Mouse (Mus musculus) heart, embryonic 11.5 days (tissue): Measurements from ENCODE around the gene Mslnl. TPM values are rescaled to one million over a fixed set of nuclear protein-coding genes. Genes with fewer than 3 reads are reported as not detected.

Experiments used
- ATAC-seq: fragments of 200-750 bp; cut with Nextera tagmentation; replicated peaks from 2 replicates; pipeline ENCODE4 v1.8.0; 2017; ENCODE audit warnings: moderate library complexity; ENCODE audit not compliant: insufficient number of reproducible peaks, low FRiP score, low TSS enrichment
- H3K27ac ChIP-seq: fragments of 300-500 bp; sonication (generic); 2 replicates; pipeline ENCODE4 v1.5.1; 2014; ENCODE audit warnings: mild to moderate bottlenecking, low read depth, low read length
- H3K27me3 ChIP-seq: fragments of 300-500 bp; sonication (generic); 2 replicates; pipeline ENCODE4 v1.6.1; 2014; ENCODE audit warnings: mild to moderate bottlenecking, low read length, mixed read lengths; ENCODE audit not compliant: control insufficient read depth, insufficient read depth
- H3K36me3 ChIP-seq: fragments of 300-500 bp; sonication (generic); 2 replicates; pipeline ENCODE4 v1.6.1; 2014; ENCODE audit warnings: mild to moderate bottlenecking, low read length, moderate library complexity, mixed read lengths; ENCODE audit not compliant: control insufficient read depth, insufficient read depth
- H3K4me1 ChIP-seq: fragments of 300-500 bp; sonication (generic); 2 replicates; pipeline ENCODE4 v1.6.1; 2014; ENCODE audit warnings: low read length; ENCODE audit not compliant: control insufficient read depth, insufficient read depth
- H3K4me2 ChIP-seq: fragments of 300-500 bp; sonication (generic); 2 replicates; pipeline ENCODE4 v1.6.1; 2014; ENCODE audit warnings: mild to moderate bottlenecking, moderate library complexity
- H3K4me3 ChIP-seq: fragments of 300-500 bp; sonication (generic); 2 replicates; pipeline ENCODE4 v1.5.1; 2014; ENCODE audit warnings: low read depth, low read length
- H3K9ac ChIP-seq: fragments of 300-500 bp; sonication (generic); 2 replicates; pipeline ENCODE4 v1.6.1; 2014; ENCODE audit warnings: mild to moderate bottlenecking, low read depth, low read length, moderate library complexity
- H3K9me3 ChIP-seq: fragments of 300-500 bp; sonication (generic); replicated peaks from 2 replicates; pipeline ENCODE4 v1.6.1; 2016; ENCODE audit warnings: low read length; ENCODE audit not compliant: control insufficient read depth
- WGBS: fragments of 180-500 bp; shearing (Covaris S2); extraction: QIAGEN DNeasy Blood & Tissue Kit; methylation state at CpG from one replicate; pipeline ENCODE4 v1.1.7; 2014; ENCODE audit not compliant: insufficient replicate concordance; 5-methylcytosine and 5-hydroxymethylcytosine counted together
- polyA plus RNA-seq: library from polyadenylated mRNA; unstranded; fragments of >200 nt; fragmentation: Nextera tagmentation; extraction: Ambion mirVana; gene quantifications from 2 replicates; pipeline ENCODE4 v1.2.1, GENCODE M21; 2014

The Mslnl gene
- polyA plus RNA-seq, 1 experiment from 2014 or later: not detected

DNA sequence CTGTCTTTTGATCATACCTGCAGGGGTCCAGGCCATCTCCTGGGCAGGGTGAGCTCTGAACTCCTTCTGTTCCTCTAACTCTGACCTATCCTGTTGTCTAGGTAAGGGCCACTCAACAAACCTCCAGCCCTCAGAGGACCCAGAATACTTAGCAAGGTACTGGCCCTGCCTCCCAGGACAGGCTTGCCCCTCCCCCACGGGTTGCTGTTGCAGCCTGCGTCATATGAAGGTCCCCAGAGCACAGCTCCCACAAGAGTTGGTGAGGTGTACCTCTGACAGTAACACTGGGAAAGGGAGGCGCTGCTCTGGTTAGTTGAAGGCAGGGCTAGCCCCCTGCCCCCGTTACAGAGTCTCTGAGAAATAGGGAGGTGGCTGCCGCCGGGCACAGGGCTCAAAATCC, 19.7 kb upstream of the Mslnl start:
- H3K9me3 ChIP-seq: no peaks in the 10 kb centered on the region
- no peak overlapping the region for H3K27ac ChIP-seq
- ATAC-seq: no peak
- WGBS: 5% methylated on average over 6 of the region's 6 CpGs
- H3K36me3 ChIP-seq: peaks cover 5% of the 10 kb centered on the region; the same call in 1 of the 2 replicates
- H3K27me3 ChIP-seq: peaks cover 36% of the 10 kb centered on the region
- H3K4me3 ChIP-seq: no peak overlapping the region
- H3K4me2 ChIP-seq: peak overlapping the region; percentile 92
- H3K4me1 ChIP-seq: peaks cover 12% of the 10 kb centered on the region; the same call in 1 of the 2 replicates
- H3K9ac ChIP-seq: no peak overlapping the region

DNA sequence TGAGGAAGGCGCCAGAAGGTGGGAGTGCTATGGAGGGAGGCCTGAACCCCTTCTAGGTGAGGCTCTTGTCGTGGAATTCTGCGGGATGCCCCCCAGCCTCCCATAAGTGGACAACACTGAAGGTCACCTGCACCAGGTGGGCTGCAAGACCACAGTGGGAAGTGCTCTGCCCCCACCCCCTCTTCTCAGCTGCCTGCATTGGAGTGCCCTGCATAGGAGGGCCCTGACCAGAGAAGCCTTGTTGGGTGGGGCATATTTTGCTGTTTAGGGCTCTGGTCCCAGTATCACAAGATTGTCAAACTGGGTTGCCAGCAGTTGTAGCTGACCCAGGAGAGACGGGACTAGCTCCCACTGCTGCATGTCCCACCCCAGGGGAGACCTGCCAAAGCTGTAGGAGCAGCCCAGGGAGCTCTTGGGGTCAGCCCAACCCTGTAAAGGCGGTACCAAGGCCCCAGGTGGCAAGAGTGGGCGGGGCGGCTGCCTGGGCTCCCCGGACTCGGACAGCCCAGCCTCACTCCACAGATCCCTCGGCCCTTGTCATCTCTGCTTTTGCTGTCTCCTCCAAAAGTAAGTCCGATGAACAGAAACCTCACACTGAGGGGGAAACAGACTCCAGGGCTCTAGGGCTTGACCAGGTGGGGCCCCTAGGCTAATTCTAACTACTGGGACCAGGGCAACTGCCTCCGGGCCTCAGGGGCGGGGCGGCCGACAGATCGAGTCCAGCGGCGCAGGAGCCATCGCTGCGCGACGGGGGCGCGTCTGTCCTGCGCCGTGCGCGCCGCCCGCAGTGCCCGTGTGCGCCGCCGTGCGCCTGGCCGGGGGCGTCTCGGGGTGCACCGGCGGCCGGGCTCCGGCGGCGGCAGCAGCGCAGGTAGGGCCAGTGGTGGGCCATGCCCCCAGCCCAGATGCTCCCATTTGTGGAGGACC, 18.9 kb upstream of the Mslnl start, which contains the start of gene Gng13:
Gene Gng13 (plus strand): TSS at position 461 of the 927 bp plus-strand sequence.
- ATAC-seq: no peak
- H3K4me1 ChIP-seq: peaks cover 12% of the 10 kb centered on the region; the same call in 1 of the 2 replicates
- H3K4me2 ChIP-seq: peak within 1 kb of the TSS; percentile 92
- no peaks in the 10 kb centered on the region for H3K9me3 ChIP-seq
- peaks cover 36% of the 10 kb centered on the region for H3K27me3 ChIP-seq
- peak within 1 kb of the TSS; percentile 45 for H3K4me3 ChIP-seq
- no peak within 1 kb of the TSS for H3K27ac ChIP-seq
- WGBS: under 1% methylated on average over 45 of the region's 45 CpGs
- H3K36me3 ChIP-seq: peaks cover 5% of the 10 kb centered on the region; the same call in 1 of the 2 replicates
- peak within 1 kb of the TSS; percentile 52 for H3K9ac ChIP-seq

DNA sequence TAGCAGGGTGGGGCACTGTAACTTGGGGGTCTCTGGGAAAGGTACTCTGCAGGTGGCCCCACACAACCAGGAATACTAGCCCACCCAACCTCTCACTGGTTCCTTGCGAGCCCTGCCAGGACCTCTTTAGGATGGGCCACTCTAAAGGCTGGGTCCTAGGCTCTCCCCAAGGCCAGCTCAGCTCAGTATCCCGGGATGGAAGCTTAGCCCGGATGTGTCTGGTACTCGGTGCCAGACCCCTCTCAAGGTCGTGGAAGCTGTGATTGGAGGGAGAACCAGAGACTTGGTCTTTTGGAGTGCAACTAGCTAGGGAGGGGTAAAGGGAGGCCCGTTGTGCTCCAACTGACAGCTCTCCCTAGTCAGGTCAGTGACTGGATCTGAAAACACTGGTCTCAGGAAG, 18.2 kb upstream of the Mslnl start:
- WGBS: 6% methylated on average over 6 of the region's 6 CpGs
- H3K36me3 ChIP-seq: peaks cover 5% of the 10 kb centered on the region

DNA sequence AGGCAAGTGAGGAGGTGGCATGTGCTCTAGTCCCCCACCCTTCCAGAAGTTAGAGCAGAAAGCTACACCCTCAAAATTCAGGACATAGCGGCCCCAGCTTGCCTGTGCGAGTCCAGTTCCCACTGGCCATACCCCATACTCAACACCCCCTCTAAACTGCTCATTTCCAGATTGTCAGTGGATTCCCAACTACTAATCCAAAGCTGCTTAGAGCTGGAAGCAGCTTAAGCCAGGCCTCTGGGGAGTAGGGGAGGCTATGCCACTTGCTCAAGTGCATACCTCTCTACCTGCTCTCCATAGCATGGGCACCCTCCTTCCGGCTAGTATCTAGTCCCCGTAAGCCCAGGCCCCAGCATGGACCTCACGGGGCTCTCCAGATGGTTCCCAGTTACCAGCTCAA, 14.4 kb upstream of the Mslnl start:
- Histone ChIP-seq H3K4me1 (peaks cover 12% of the 10 kb centered on the region; the same call in 1 of the 2 replicates), H3K4me2 (no peak overlapping the region), H3K4me3 (no peak overlapping the region), H3K27me3 (peaks cover 26% of the 10 kb centered on the region), H3K36me3 (peaks cover 5% of the 10 kb centered on the region), H3K27ac (no peak overlapping the region), H3K9me3 (no peaks in the 10 kb centered on the region), H3K9ac (no peak overlapping the region)
- no peak for ATAC-seq
- 90% methylated on average over 5 of the region's 5 CpGs for WGBS

More for the DNA sequence above, 18.2 kb upstream of the Mslnl start:
- ATAC-seq: no peak
- Histone ChIP-seq H3K4me2 (peak overlapping the region; percentile 92), H3K27ac (no peak overlapping the region), H3K4me3 (peak overlapping the region; percentile 45), H3K9me3 (no peaks in the 10 kb centered on the region), H3K4me1 (peaks cover 12% of the 10 kb centered on the region; the same call in 1 of the 2 replicates), H3K27me3 (peaks cover 36% of the 10 kb centered on the region), H3K9ac (peak overlapping the region; percentile 52)

DNA sequence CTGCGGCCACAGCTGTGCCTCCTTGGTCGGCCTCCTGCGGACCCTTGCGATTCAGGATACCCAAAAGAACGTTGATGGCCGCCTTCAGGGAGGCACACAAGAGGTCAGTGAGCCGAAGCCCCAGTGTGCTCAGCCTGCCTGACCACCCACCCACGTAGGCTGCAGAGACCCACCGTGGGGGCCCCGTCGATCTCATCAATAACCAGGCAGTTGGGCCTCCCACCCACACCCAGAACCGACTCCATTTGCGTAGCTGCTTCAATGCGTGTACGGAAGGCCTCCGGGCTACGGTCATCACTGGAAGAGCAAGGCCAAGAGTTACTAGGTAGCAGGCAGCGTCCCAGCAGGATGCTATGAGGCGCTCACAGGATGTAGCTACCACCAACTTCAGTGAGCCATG, 12.4 kb upstream of the Mslnl start:
- Histone ChIP-seq H3K9ac (no peak overlapping the region), H3K27me3 (peaks cover 6% of the 10 kb centered on the region; the same call in 1 of the 2 replicates), H3K4me3 (no peak overlapping the region), H3K4me2 (no peak overlapping the region), H3K36me3 (peaks cover 5% of the 10 kb centered on the region), H3K27ac (no peak overlapping the region), H3K9me3 (no peaks in the 10 kb centered on the region), H3K4me1 (peaks cover 15% of the 10 kb centered on the region)
- WGBS: 92% methylated on average over 19 of the region's 19 CpGs
- ATAC-seq: no peak

DNA sequence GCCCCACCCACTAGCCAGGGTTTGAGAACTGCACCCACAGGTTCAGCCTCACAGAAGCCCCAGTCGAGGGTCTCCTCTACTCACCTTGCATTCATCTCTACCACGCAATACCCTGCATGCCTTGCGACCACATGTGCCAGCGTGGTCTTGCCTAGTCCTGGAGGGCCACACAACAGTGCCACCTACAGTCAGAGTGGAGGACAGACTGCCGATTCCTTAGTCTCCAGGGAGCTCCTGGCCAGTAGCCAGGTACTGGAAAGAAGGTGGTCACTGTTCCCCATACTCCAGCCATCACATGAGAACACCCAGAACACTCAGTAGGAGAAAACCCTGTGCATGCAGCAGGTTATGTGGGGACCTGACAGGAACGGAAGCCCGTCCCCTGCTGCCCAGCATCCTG, 11.9 kb upstream of the Mslnl start:
- H3K9me3 ChIP-seq: no peaks in the 10 kb centered on the region
- H3K27me3 ChIP-seq: peaks cover 1% of the 10 kb centered on the region; the same call in 1 of the 2 replicates
- peaks cover 5% of the 10 kb centered on the region for H3K36me3 ChIP-seq
- no peak overlapping the region for H3K9ac ChIP-seq
- no peak for ATAC-seq
- no peak overlapping the region for H3K4me2 ChIP-seq
- peaks cover 18% of the 10 kb centered on the region for H3K4me1 ChIP-seq
- no peak overlapping the region for H3K27ac ChIP-seq
- no peak overlapping the region for H3K4me3 ChIP-seq
- WGBS: 79% methylated on average over 7 of the region's 7 CpGs

DNA sequence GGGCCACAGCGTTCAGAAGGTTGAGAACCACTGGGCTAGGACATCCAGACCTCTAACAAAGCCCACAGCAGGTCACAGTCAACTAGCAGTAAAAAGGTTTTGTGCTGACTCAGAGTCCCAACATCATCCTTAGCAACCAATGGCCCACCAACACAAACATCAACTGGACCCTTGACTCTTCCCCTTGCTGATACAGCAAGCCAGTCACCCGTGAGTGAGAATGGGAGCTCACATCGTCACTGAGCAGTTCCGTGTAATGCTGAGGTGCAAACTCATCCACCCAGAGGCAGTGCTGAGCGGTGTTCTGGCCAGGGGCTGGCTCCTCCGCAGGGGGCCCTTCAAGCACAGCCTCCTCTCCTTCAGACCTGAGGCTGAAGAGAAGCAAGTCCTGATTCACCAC, 10.6 kb upstream of the Mslnl start:
- WGBS: 81% methylated on average over 6 of the region's 6 CpGs
- H3K9ac ChIP-seq: no peak overlapping the region

DNA sequence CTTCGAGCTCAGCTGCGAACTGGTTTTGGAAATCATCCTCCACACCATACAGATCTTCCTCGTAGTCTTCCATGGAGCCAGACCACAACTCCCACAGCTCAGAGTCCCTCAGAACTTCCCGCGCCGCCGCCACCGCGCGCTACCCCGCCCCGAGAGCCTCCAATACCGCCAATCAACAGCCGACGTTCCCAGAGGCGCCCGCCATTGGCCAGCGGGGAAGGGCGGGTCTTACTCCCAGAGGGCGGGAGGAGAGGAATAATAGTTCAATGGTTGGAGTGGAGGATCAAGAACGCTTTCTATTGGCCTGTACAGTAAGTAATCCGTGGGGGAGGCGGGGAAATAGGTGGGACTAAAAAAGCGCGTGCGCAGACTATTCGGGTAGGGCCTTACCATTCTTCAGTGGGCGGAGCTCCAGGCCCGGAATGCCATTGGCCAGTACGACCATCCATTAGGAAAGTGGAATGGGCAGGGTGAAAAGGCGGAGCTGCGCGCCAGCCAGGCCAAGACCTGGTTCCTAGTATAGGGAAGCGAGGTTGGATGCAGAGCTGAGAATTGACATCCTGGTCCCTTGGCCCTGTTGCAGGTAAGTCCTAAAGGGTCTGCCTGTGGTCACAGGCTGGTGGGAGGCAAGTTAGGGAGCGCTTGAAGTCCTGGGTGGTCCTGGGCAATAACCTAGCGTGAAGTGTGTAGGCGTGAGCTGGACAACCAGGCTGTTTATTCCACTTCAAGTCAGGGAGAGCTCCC, 8.4 kb upstream of the Mslnl start, which contains the start of the genes Chtf18 and Rpusd1:
Gene Chtf18 (minus strand): TSS at position 155 of the 744 bp plus-strand sequence.
Gene Rpusd1 (plus strand): TSS at position 406 of the 744 bp plus-strand sequence.
- under 1% methylated on average over 37 of the region's 37 CpGs for WGBS
- H3K4me2 ChIP-seq: peak within 1 kb of the TSS; percentile 97
- no peaks in the 10 kb centered on the region for H3K27me3 ChIP-seq
- peak within 1 kb of the TSS; percentile 71 for H3K4me3 ChIP-seq
- peak; percentile 94 for ATAC-seq
- peaks cover 4% of the 10 kb centered on the region; the same call in 1 of the 2 replicates for H3K36me3 ChIP-seq
- H3K9me3 ChIP-seq: no peaks in the 10 kb centered on the region
- H3K27ac ChIP-seq: peak within 1 kb of the TSS; percentile 29; the same call in 1 of the 2 replicates
- H3K4me1 ChIP-seq: peaks cover 18% of the 10 kb centered on the region
- H3K9ac ChIP-seq: peak within 1 kb of the TSS; percentile 89

More for the DNA sequence above, 10.6 kb upstream of the Mslnl start:
- H3K4me3 ChIP-seq: no peak overlapping the region
- ATAC-seq: no peak
- peaks cover 18% of the 10 kb centered on the region for H3K4me1 ChIP-seq
- no peak overlapping the region for H3K27ac ChIP-seq
- H3K9me3 ChIP-seq: no peaks in the 10 kb centered on the region
- no peak overlapping the region for H3K4me2 ChIP-seq
- no peaks in the 10 kb centered on the region for H3K27me3 ChIP-seq
- H3K36me3 ChIP-seq: peaks cover 5% of the 10 kb centered on the region
